Comparison of ENCODE assay signal across 24 mouse cellular contexts in genomic region chr5:120479538-120479937, GRCm38 (mm10). TPM values are rescaled to one million over a fixed set of nuclear protein-coding genes. Genes with fewer than 3 reads are reported as not detected.
DNase-seq lines count a peak whose midpoint lies in the region; TF ChIP-seq lines count a peak whose summit lies in the region.
"Had no signal": no experiment of that assay in that cellular context is flagged by ENCODE, and none has a peak within 500 bp of the region (broad histone marks: within the 10 kb centered on the region; RNA-seq: fewer than 3 reads in every experiment).

No protein-coding gene starts in this region.

- TF ChIP-seq POLR2A in liver, adult 2 months (IDR thresholded peaks at IDR 0.05; ENCODE audit: extremely low read depth, insufficient read depth, low read length): no peak

- no peak for TF ChIP-seq CTCF in liver, adult 2 months (IDR thresholded peaks at IDR 0.05; ENCODE audit: low read depth, low read length)

- H3K27me3 ChIP-seq in liver, adult 2 months (ENCODE audit: control insufficient read depth, insufficient read depth, low read length): no peaks in the 10 kb centered on the region

- H3K9ac ChIP-seq in liver, adult 2 months (ENCODE audit: low read depth, low read length): no peak overlapping the region
- H3K9ac ChIP-seq: heart, embryonic 12.5 days; hindbrain, embryonic 14.5 days; liver, embryonic 13.5 days; midbrain, embryonic 13.5 days had no signal

- no peaks in the 10 kb centered on the region for H3K4me1 ChIP-seq in liver, adult 2 months (ENCODE audit: control insufficient read depth, insufficient read depth, low read length)
- H3K4me1 ChIP-seq: liver, embryonic 13.5 days had no signal

- H3K27ac ChIP-seq in liver, adult 2 months (replicated peaks; ENCODE audit: insufficient read depth, low read depth, low read length): no peak overlapping the region
- H3K27ac ChIP-seq: embryonic facial prominence, embryonic 10.5 days; hindbrain, embryonic 14.5 days; liver, embryonic 13.5 days; midbrain, embryonic 13.5 days had no signal

- no peaks in the 10 kb centered on the region for H3K79me2 ChIP-seq in liver, adult 2 months (ENCODE audit: control insufficient read depth, insufficient read depth, low read length)

- 60% methylated on average over 4 of the region's 4 CpGs for WGBS in liver, adult 2 months

- no peak overlapping the region; the same call in 1 of the 2 replicates for H3K4me3 ChIP-seq in liver, adult 2 months (ENCODE audit: insufficient read depth, low read depth, low read length)
- H3K4me3 ChIP-seq: embryonic facial prominence, embryonic 10.5 days; heart, embryonic 12.5 days; liver, embryonic 13.5 days; midbrain, embryonic 13.5 days had no signal

- no peaks in the 10 kb centered on the region; the same call in 1 of the 2 replicates for H3K36me3 ChIP-seq in liver, adult 2 months (ENCODE audit: control insufficient read depth, insufficient read depth, low read length)
- H3K36me3 ChIP-seq: liver, embryonic 13.5 days had no signal

- DNase-seq in liver, adult 2 months (ENCODE audit: extremely low read depth, low read depth, low spot score): peak; percentile 54
- no peak for DNase-seq in liver
- peak; percentile 46 for DNase-seq in 416B (ENCODE audit: low read depth)
- peak; percentile 30 to 45 for DNase-seq in B cell, adult 2 months
- peak; percentile 46 for DNase-seq in induced T-regulatory cell, adult 2 months (ENCODE audit: low read depth)
- DNase-seq in urinary bladder, postnatal 25 days (ENCODE audit: low spot score): no peak
- no peak for DNase-seq in spleen, postnatal 14 days (ENCODE audit: low spot score in 2 of 2)
- DNase-seq: adrenal gland, postnatal 10 days; cerebellum, adult 11-12 months; cerebellum, postnatal 36 days; kidney, adult 11 months; kidney, postnatal 25 days; liver, embryonic 13.5 days had no signal

RNA-seq across cellular contexts. Expression of gene Sds, which starts 3.2 kb away (rescaled TPM):
- total RNA-seq in liver, adult 2 months (2014; rRNA removed): 410 and 645 TPM in 2 replicates
- 648 and 709 TPM in 2 replicates for polyA plus RNA-seq in liver, adult 2 months (2012; rRNA removed)
- total RNA-seq: gastrocnemius, postnatal 4 days; layer of hippocampus, postnatal 10 days; megakaryocyte progenitor cell, adult 5-6 weeks had no signal
- polyA plus RNA-seq: brain, embryonic 14.5 days; embryonic facial prominence, embryonic 10.5 days; forebrain, embryonic 14.5 days; heart, embryonic 12.5 days; hindbrain, embryonic 14.5 days; liver, embryonic 13.5 days; lung, postnatal 0 days had no signal

RNA-seq across cellular contexts. Expression of gene Sdsl, which starts 6.9 kb away (rescaled TPM):
- total RNA-seq in liver, adult 2 months (2014; rRNA removed): 11.7 and 23.2 TPM in 2 replicates
- polyA plus RNA-seq in liver, adult 2 months (2012; rRNA removed): 18.6 and 25.9 TPM in 2 replicates

RNA-seq across cellular contexts. Expression of gene Plbd2, which starts 23.9 kb away (rescaled TPM):
- 18.1 and 28.9 TPM in 2 replicates for total RNA-seq in liver, adult 2 months (2014; rRNA removed)
- 41.9 and 42.0 TPM in 2 replicates for polyA plus RNA-seq in liver, adult 2 months (2012; rRNA removed)

RNA-seq across cellular contexts. Expression of gene Slc8b1, which starts 31.4 kb away (rescaled TPM):
- 40.6 and 78.9 TPM in 2 replicates for total RNA-seq in liver, adult 2 months (2014; rRNA removed)
- 47.6 and 52.4 TPM in 2 replicates for polyA plus RNA-seq in liver, adult 2 months (2012; rRNA removed)

RNA-seq across cellular contexts. Expression of gene Lhx5, which starts 48.0 kb away (rescaled TPM):
- total RNA-seq in liver, adult 2 months (2014; rRNA removed): not detected in 2 replicates
- not detected in 2 replicates for polyA plus RNA-seq in liver, adult 2 months (2012; rRNA removed)
- total RNA-seq: adrenal gland, postnatal 10 days; gastrocnemius, postnatal 4 days; heart, postnatal 25 days; megakaryocyte progenitor cell, adult 5-6 weeks had no signal
- polyA plus RNA-seq: liver, embryonic 13.5 days; lung, postnatal 0 days had no signal

Comparison
In these comparisons a context has a peak if more than half of its experiments do, and no peak if none do; other contexts are left out.
1. DNase-seq: peak in liver, adult 2 months (single experiment), 416B (single experiment), B cell, adult 2 months (2 of 2) and induced T-regulatory cell, adult 2 months (single experiment); none in liver (single experiment), urinary bladder, postnatal 25 days (single experiment) and spleen, postnatal 14 days (0 of 2).